ENCODE assay signal across 13 mouse cellular contexts in genomic region chr17:34674524-34675204, GRCm38 (mm10). TPM values are rescaled to one million over a fixed set of nuclear protein-coding genes. Genes with fewer than 3 reads are reported as not detected.
"Had no signal": no experiment of that assay in that cellular context is flagged by ENCODE, and none has a peak within 500 bp of the region (broad histone marks: within the 10 kb centered on the region; RNA-seq: fewer than 3 reads in every experiment).

No protein-coding gene starts in this region.

- DNase-seq: kidney, adult 11 months; kidney, postnatal 10 days; lung, postnatal 4 days; retina, postnatal 1 day; right cerebral cortex, postnatal 4 days; thymus, adult 2 months; thymus, postnatal 25 days had no signal

- H3K4me3 ChIP-seq: limb, embryonic 15.5 days; midbrain, embryonic 12.5 days; neural tube, embryonic 13.5 days had no signal

- H3K27ac ChIP-seq: limb, embryonic 15.5 days; liver, embryonic 14.5 days; midbrain, embryonic 12.5 days; neural tube, embryonic 13.5 days had no signal

- ATAC-seq: midbrain, embryonic 16.5 days had no signal

- H3K9me3 ChIP-seq: limb, embryonic 15.5 days; midbrain, embryonic 12.5 days; neural tube, embryonic 13.5 days had no signal

- H3K4me2 ChIP-seq: limb, embryonic 15.5 days; midbrain, embryonic 12.5 days; neural tube, embryonic 13.5 days had no signal

- H3K36me3 ChIP-seq: limb, embryonic 15.5 days; midbrain, embryonic 12.5 days; neural tube, embryonic 13.5 days had no signal

- H3K9ac ChIP-seq: limb, embryonic 15.5 days; liver, embryonic 14.5 days; midbrain, embryonic 12.5 days; neural tube, embryonic 13.5 days had no signal

RNA-seq across cellular contexts. Expression of gene Tnxb, which starts 4.3 kb away (rescaled TPM):
- polyA plus RNA-seq: limb, embryonic 11.5 days had no signal
